Mouse (Mus musculus): ENCODE measurements around the gene Fkbp9. TPM values are rescaled to one million over a fixed set of nuclear protein-coding genes. Genes with fewer than 3 reads are reported as not detected.

Gene Fkbp9
- total and polyA plus RNA-seq, 3 experiments = 0.05 TPM; not detected in 2

DNA sequence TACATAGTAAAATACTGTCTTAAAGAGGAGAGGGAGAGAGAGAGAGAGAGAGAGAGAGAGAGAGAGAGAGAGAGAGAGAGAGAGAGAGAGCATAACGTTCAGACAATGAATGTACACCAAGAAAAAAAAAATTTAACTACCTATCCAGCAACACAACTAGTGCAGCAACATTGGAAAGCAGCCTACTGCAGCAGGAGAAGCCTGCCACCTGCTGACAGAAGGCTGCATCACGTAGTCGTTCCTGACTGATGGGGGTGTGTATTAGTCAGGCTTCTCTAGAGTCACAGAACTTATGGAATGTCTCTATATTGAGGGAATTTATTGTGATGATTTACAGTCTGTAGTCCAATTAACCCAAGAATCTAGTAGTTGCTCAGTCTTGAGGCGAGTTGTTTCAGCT lies 77.1 kb downstream of the Fkbp9 start:
- ATAC-seq (ENCODE audit: extremely low read depth, insufficient number of reproducible peaks, low FRiP score, poor library complexity, severe bottlenecking) = no peak
- Histone ChIP-seq H3K4me3 (ENCODE audit: low read depth, low read length) (no peak overlapping the region), H3K27me3 (ENCODE audit: insufficient read depth, low read length) (no peaks in the 10 kb centered on the region)

DNA sequence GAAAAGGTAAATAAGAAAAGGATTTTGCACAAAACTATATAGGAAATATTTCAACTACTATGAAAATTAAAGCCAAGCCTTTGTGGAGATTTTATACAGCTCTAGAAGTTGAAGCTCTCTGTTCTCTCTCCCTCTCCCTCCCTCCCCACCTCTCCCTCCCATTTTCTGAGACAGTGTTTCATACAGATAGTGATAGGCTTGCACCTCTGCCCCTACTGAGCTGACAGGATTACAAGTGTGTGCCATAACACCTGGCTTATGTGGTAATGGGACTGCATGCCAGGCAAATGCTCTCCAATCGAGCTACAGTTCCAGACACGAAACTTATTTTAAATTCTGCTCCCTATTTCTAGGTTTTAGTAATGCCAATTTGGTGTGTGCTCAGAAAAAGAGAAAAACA lies 79.1 kb downstream of the Fkbp9 start:
- no peak for DNase-seq (ENCODE audit: low spot score)
- no peak overlapping the region for H3K4me3 ChIP-seq (ENCODE audit: low read depth, low read length)
- H3K36me3 ChIP-seq (replicated peaks) = peaks cover 37% of the 10 kb centered on the region
- peaks cover 87% of the 10 kb centered on the region for H3K4me1 ChIP-seq (ENCODE audit: insufficient read depth, low read depth, low read length)
- ATAC-seq (ENCODE audit: extremely low read depth, insufficient number of reproducible peaks, low FRiP score, poor library complexity, severe bottlenecking) = no peak
- H3K27me3 ChIP-seq (ENCODE audit: insufficient read depth, low read length) = no peaks in the 10 kb centered on the region
- TF ChIP-seq CTCF (IDR thresholded peaks at IDR 0.05; ENCODE audit: low read depth, low read length) (no peak), TAL1 (conservative IDR thresholded peaks at IDR 0.05; ENCODE audit: low read depth, low read length) (peak; percentile 49)
- peaks cover 13% of the 10 kb centered on the region for H3K9me3 ChIP-seq (replicated peaks)

More for the DNA sequence above, 77.1 kb downstream of the Fkbp9 start:
- TF ChIP-seq POLR2AphosphoS5 (IDR thresholded peaks at IDR 0.05; ENCODE audit: insufficient replicate concordance, low read depth, low read length) = no peak
- peak; percentile 36; the same call in 1 of the 2 replicates for TF ChIP-seq CTCF (IDR thresholded peaks at IDR 0.05; ENCODE audit: low read depth, low read length)
- peaks cover 87% of the 10 kb centered on the region for H3K4me1 ChIP-seq (ENCODE audit: insufficient read depth, low read depth, low read length)
- H3K9me3 ChIP-seq (replicated peaks) = no peaks in the 10 kb centered on the region
- no peak for DNase-seq (ENCODE audit: low spot score)
- H3K36me3 ChIP-seq (replicated peaks) = peaks cover 38% of the 10 kb centered on the region

DNA sequence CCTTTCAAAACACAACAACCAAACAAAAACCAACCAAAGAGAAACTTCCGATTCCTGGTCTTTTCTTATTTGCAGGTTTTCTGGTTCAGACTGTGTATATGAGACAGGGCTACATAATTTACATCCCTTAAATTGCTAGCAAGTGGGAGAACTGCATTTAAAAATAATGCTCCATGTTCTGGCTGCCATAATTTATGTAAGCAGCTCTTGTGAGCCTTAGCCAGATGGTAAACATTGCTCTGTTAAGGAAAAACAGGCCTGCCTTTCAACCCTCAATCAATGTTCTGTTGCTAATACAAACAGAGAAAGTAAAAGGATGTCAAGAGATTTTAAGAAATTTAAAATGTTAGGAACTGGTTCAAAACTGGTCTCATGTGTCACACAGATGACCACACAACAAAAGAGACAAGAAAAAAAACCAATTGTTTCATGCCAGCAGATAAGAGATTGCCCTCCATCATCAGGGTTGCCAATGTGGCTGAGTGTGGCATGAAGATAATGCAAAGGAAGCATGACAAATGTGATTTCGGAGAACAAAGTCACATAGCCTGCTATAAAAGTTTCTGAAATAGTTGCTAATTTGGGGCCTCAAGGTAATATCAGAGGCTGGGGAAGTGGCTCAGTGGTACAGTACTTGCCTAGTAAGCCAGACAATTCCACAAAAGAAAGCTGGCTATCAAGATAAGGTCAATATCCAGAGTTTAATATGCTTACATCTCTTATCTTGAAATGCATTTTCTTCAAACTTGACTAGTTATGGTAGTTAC lies 81.4 kb downstream of the Fkbp9 start:
- Histone ChIP-seq H3K4me3 (ENCODE audit: low read depth, low read length) (peak overlapping the region; percentile 46; the same call in 1 of the 2 replicates), H3K27me3 (ENCODE audit: insufficient read depth, low read length) (no peaks in the 10 kb centered on the region), H3K4me1 (ENCODE audit: insufficient read depth, low read depth, low read length) (peaks cover 85% of the 10 kb centered on the region), H3K36me3 (replicated peaks) (peaks cover 34% of the 10 kb centered on the region), H3K9me3 (replicated peaks) (peaks cover 13% of the 10 kb centered on the region)
- DNase-seq (ENCODE audit: low spot score) (peak; percentile 37), ATAC-seq (ENCODE audit: extremely low read depth, insufficient number of reproducible peaks, low FRiP score, poor library complexity, severe bottlenecking) (peak; percentile 69)
- TF ChIP-seq TAL1 (conservative IDR thresholded peaks at IDR 0.05; ENCODE audit: low read depth, low read length) (peak; percentile 92; the same call in 1 of the 2 replicates), GATA2 (IDR thresholded peaks at IDR 0.05; ENCODE audit: borderline replicate concordance, low read depth, low read length) (no peak)

DNA sequence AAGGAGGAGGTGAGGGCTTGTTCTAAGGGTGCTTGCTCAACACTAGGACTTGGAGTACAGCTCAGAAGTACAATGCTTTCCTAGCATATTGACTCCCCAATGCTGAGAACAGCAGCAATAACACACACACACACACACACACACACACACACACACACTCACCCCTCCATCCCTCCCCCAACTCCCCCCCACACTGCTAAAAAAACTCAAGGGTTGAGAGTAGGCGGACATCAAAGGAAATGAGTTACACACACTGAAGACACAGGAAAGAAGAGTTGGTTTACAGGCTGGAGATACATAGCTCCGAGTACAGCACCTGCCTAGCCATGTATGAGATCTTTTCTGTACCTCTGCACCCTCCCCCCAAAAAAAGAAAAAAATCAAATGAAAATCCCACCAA lies 84.4 kb downstream of the Fkbp9 start:
- H3K27me3 ChIP-seq (ENCODE audit: insufficient read depth, low read length) = no peaks in the 10 kb centered on the region
- DNase-seq (ENCODE audit: low spot score) = no peak
- H3K4me3 ChIP-seq (ENCODE audit: low read depth, low read length) = peak overlapping the region; percentile 59; the same call in 1 of the 2 replicates
- peaks cover 36% of the 10 kb centered on the region for H3K36me3 ChIP-seq (replicated peaks)
- peaks cover 81% of the 10 kb centered on the region for H3K4me1 ChIP-seq (ENCODE audit: insufficient read depth, low read depth, low read length)
- no peak for TF ChIP-seq CTCF (IDR thresholded peaks at IDR 0.05; ENCODE audit: low read depth, low read length)
- no peak for TF ChIP-seq POLR2AphosphoS5 (IDR thresholded peaks at IDR 0.05; ENCODE audit: insufficient replicate concordance, low read depth, low read length)
- no peak for TF ChIP-seq GATA1 (IDR thresholded peaks at IDR 0.05; ENCODE audit: borderline replicate concordance, low read length)
- ATAC-seq (ENCODE audit: extremely low read depth, insufficient number of reproducible peaks, low FRiP score, poor library complexity, severe bottlenecking) = no peak
- H3K9me3 ChIP-seq (replicated peaks) = peaks cover 13% of the 10 kb centered on the region

DNA sequence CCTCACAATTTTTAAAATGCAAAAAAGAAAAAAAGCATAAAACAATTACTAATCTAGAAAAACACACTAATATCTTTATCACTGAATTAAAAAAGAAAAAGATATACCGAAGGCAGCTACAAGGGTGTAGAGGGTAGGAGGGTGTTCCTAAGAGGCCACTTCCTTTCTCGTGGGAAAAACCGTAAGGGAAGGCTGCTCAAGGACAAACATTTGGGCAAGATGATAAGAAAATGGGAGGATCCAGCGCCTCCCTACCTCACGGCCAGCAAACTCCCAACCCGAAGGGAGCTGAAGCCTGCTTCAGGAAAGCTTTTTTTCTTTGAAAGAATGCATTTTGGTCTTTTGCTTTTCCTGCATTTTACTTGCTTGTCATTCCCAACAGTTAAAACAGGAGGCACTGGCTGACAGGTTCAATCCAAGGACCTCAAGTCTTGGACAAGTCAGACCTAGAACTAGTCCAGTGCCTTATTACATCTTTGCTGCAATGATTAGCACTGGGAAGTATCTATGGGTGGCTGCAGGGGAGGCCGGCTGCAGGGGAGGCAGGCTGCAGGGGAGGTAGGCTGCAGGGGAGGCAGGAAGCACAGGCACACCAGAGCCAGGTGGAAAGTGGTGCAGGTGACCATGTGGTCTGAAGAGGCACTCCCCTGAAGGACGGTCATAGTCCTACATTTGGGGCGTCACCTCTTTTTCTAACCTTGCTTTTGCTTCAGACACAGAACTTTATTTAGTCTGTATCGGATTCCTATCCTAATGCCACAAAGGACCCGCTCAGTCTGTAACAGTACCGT lies 85.9 kb downstream of the Fkbp9 start:
- Histone ChIP-seq H3K4me3 (ENCODE audit: low read depth, low read length) (peak overlapping the region; percentile 71), H3K36me3 (replicated peaks) (peaks cover 36% of the 10 kb centered on the region), H3K9me3 (replicated peaks) (peaks cover 13% of the 10 kb centered on the region), H3K27me3 (ENCODE audit: insufficient read depth, low read length) (no peaks in the 10 kb centered on the region), H3K4me1 (ENCODE audit: insufficient read depth, low read depth, low read length) (peaks cover 75% of the 10 kb centered on the region)
- TF ChIP-seq CTCF (IDR thresholded peaks at IDR 0.05; ENCODE audit: low read depth, low read length) = no peak
- peak; percentile 72 for TF ChIP-seq TAL1 (conservative IDR thresholded peaks at IDR 0.05; ENCODE audit: low read depth, low read length)
- TF ChIP-seq GATA2 (IDR thresholded peaks at IDR 0.05; ENCODE audit: borderline replicate concordance, low read depth, low read length) = no peak
- no peak for TF ChIP-seq POLR2AphosphoS5 (IDR thresholded peaks at IDR 0.05; ENCODE audit: insufficient replicate concordance, low read depth, low read length)
- DNase-seq (ENCODE audit: low spot score) = peak; percentile 30
- peak; percentile 40 for ATAC-seq (ENCODE audit: extremely low read depth, insufficient number of reproducible peaks, low FRiP score, poor library complexity, severe bottlenecking)

DNA sequence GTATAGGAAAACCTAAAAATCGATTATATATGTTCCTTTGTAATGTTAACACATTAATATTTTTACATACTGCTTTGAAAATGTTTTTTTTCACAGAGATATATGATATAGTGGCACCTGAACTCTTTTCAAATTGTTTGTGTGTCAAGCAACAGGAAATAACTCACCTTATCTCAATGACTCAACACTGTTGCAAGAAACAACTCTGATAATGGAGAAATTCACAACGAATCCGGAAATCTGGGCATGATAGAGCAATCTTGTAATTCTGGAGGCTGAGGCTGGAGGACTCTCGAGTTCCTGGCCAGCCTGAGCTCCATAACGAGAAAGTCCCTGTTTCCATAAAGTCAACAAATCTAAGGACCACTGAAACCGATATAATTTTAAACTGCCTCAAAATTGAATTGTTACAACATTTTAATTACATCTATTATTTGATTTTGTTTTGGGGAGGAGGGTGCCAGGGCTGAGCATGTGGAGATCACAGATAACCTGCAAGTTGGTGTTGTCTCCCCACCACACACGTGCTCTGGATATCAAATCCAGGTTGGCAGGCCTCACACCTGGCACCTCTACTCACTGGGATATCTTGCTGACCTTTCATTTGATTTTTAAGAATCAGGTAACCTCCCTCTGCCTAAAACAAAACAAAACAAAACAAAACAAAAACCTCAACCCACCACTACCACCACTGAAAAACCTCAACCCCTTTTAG lies 87.6 kb downstream of the Fkbp9 start:
- TF ChIP-seq GATA1 (IDR thresholded peaks at IDR 0.05; ENCODE audit: borderline replicate concordance, low read length) = no peak
- peak; percentile 71 for TF ChIP-seq TAL1 (conservative IDR thresholded peaks at IDR 0.05; ENCODE audit: low read depth, low read length)
- Histone ChIP-seq H3K36me3 (replicated peaks) (peaks cover 33% of the 10 kb centered on the region), H3K4me1 (ENCODE audit: insufficient read depth, low read depth, low read length) (peaks cover 70% of the 10 kb centered on the region), H3K9me3 (replicated peaks) (peaks cover 10% of the 10 kb centered on the region), H3K27me3 (ENCODE audit: insufficient read depth, low read length) (no peaks in the 10 kb centered on the region), H3K4me3 (ENCODE audit: low read depth, low read length) (peak overlapping the region; percentile 98)
- ATAC-seq (ENCODE audit: extremely low read depth, insufficient number of reproducible peaks, low FRiP score, poor library complexity, severe bottlenecking) (no peak), DNase-seq (ENCODE audit: low spot score) (no peak)
